17 mouse cellular contexts compared by ENCODE assay signal in genomic region chr17:29282216-29282952, GRCm38 (mm10). TPM values are rescaled to one million over a fixed set of nuclear protein-coding genes. Genes with fewer than 3 reads are reported as not detected.
DNase-seq lines count a peak whose midpoint lies in the region; ATAC-seq lines count a peak whose summit lies in the region.
"Had no signal": no experiment of that assay in that cellular context is flagged by ENCODE, and none has a peak within 500 bp of the region (broad histone marks: within the 10 kb centered on the region; RNA-seq: fewer than 3 reads in every experiment).

No protein-coding gene starts in this region.

- 0 out of 2 replicates have a peak overlapping the region, but pooled peaks have one; percentile 3 for H3K27ac ChIP-seq in midbrain, embryonic 10.5 days (replicated peaks)
- H3K27ac ChIP-seq in midbrain, embryonic 11.5 days (ENCODE audit: low read depth, low read length) = no peak overlapping the region; the same call in 1 of the 2 replicates
- peak overlapping the region; percentile 80 for H3K27ac ChIP-seq in forebrain, embryonic 13.5 days
- peak overlapping the region; percentile 22 for H3K27ac ChIP-seq in hindbrain, embryonic 15.5 days (replicated peaks)
- H3K27ac ChIP-seq in stomach, embryonic 14.5 days (ENCODE audit: low read length) = peak overlapping the region; percentile 39; the same call in 1 of the 2 replicates
- H3K27ac ChIP-seq: left cerebral cortex, adult 2 months; limb, embryonic 13.5 days; neural tube, embryonic 12.5 days had no signal

- peaks cover 11% of the 10 kb centered on the region; the same call in 1 of the 2 replicates for H3K9me3 ChIP-seq in midbrain, embryonic 10.5 days (replicated peaks)
- no peaks in the 10 kb centered on the region for H3K9me3 ChIP-seq in midbrain, embryonic 11.5 days (ENCODE audit: control insufficient read depth, low read length)
- H3K9me3 ChIP-seq in forebrain, embryonic 13.5 days (replicated peaks) = no peaks in the 10 kb centered on the region
- H3K9me3 ChIP-seq in hindbrain, embryonic 15.5 days = no peaks in the 10 kb centered on the region
- no peaks in the 10 kb centered on the region for H3K9me3 ChIP-seq in stomach, embryonic 14.5 days (ENCODE audit: control insufficient read depth, low read depth, low read length)
- H3K9me3 ChIP-seq: limb, embryonic 13.5 days; neural tube, embryonic 12.5 days had no signal

- no peak for ATAC-seq in midbrain, embryonic 11.5 days (ENCODE audit: low FRiP score)
- peak; percentile 78 for ATAC-seq in forebrain, embryonic 13.5 days
- ATAC-seq in hindbrain, embryonic 15.5 days (ENCODE audit: low FRiP score, low read depth) = peak; percentile 38; the same call in 1 of the 2 replicates
- no peak for ATAC-seq in stomach, embryonic 14.5 days (ENCODE audit: insufficient number of reproducible peaks, insufficient read depth, low FRiP score, low read depth)

- peaks cover 10% of the 10 kb centered on the region for H3K4me1 ChIP-seq in midbrain, embryonic 10.5 days
- H3K4me1 ChIP-seq in midbrain, embryonic 11.5 days (ENCODE audit: control insufficient read depth, insufficient read depth, low read length) = peaks cover 4% of the 10 kb centered on the region; the same call in 1 of the 2 replicates
- peaks cover 20% of the 10 kb centered on the region for H3K4me1 ChIP-seq in forebrain, embryonic 13.5 days
- H3K4me1 ChIP-seq in hindbrain, embryonic 15.5 days (replicated peaks) = no peaks in the 10 kb centered on the region
- no peaks in the 10 kb centered on the region for H3K4me1 ChIP-seq in stomach, embryonic 14.5 days (ENCODE audit: control insufficient read depth, insufficient read depth, low read length)
- H3K4me1 ChIP-seq: limb, embryonic 13.5 days; neural tube, embryonic 12.5 days had no signal

- no peaks in the 10 kb centered on the region for H3K27me3 ChIP-seq in midbrain, embryonic 10.5 days (ENCODE audit: low read depth, poor library complexity, severe bottlenecking)
- H3K27me3 ChIP-seq in midbrain, embryonic 11.5 days (ENCODE audit: control insufficient read depth, insufficient read depth, low read length) = no peaks in the 10 kb centered on the region
- H3K27me3 ChIP-seq in forebrain, embryonic 13.5 days = no peaks in the 10 kb centered on the region
- no peaks in the 10 kb centered on the region for H3K27me3 ChIP-seq in hindbrain, embryonic 15.5 days
- H3K27me3 ChIP-seq in stomach, embryonic 14.5 days (ENCODE audit: control insufficient read depth, insufficient read depth, low read length) = no peaks in the 10 kb centered on the region
- H3K27me3 ChIP-seq: limb, embryonic 13.5 days; neural tube, embryonic 12.5 days had no signal

- no peak overlapping the region for H3K4me3 ChIP-seq in midbrain, embryonic 10.5 days
- no peak overlapping the region for H3K4me3 ChIP-seq in midbrain, embryonic 11.5 days (ENCODE audit: low read depth, low read length)
- no peak overlapping the region for H3K4me3 ChIP-seq in forebrain, embryonic 13.5 days
- no peak overlapping the region for H3K4me3 ChIP-seq in hindbrain, embryonic 15.5 days
- no peak overlapping the region for H3K4me3 ChIP-seq in stomach, embryonic 14.5 days (ENCODE audit: low read depth, low read length)
- H3K4me3 ChIP-seq: left cerebral cortex, adult 2 months; limb, embryonic 13.5 days; neural tube, embryonic 12.5 days had no signal

- H3K9ac ChIP-seq in midbrain, embryonic 11.5 days (ENCODE audit: low read length) = no peak overlapping the region; the same call in 1 of the 2 replicates
- peak overlapping the region; percentile 51 for H3K9ac ChIP-seq in forebrain, embryonic 13.5 days
- H3K9ac ChIP-seq in hindbrain, embryonic 15.5 days = no peak overlapping the region
- H3K9ac ChIP-seq in stomach, embryonic 14.5 days (replicated peaks; ENCODE audit: low read depth, low read length) = no peak overlapping the region
- H3K9ac ChIP-seq: limb, embryonic 13.5 days; lung, embryonic 14.5 days; neural tube, embryonic 12.5 days had no signal

- no peak overlapping the region for H3K4me2 ChIP-seq in midbrain, embryonic 11.5 days
- H3K4me2 ChIP-seq in forebrain, embryonic 13.5 days = peak overlapping the region; percentile 30
- H3K4me2 ChIP-seq in hindbrain, embryonic 15.5 days = no peak overlapping the region
- no peak overlapping the region for H3K4me2 ChIP-seq in stomach, embryonic 14.5 days (replicated peaks; ENCODE audit: low read depth, low read length)
- H3K4me2 ChIP-seq: limb, embryonic 13.5 days; lung, embryonic 14.5 days; neural tube, embryonic 12.5 days had no signal

- no peak for DNase-seq in midbrain, embryonic 10.5 days (ENCODE audit: low spot score)
- DNase-seq in midbrain, embryonic 11.5 days (ENCODE audit: low spot score, missing footprints) = no peak
- no peak for DNase-seq in left cerebral cortex, adult 18-20 months (ENCODE audit: low spot score in 2 of 2)
- no peak for DNase-seq in thymus, postnatal 10 days (ENCODE audit: low spot score in 2 of 2)
- DNase-seq in thymus, postnatal 14 days = no peak
- DNase-seq: cerebellum, adult 8-10 months; kidney, adult 11 months; kidney, postnatal 25 days; lung, embryonic 14.5 days; thymus, adult 2 months had no signal

- peaks cover 61% of the 10 kb centered on the region for H3K36me3 ChIP-seq in midbrain, embryonic 10.5 days
- no peaks in the 10 kb centered on the region for H3K36me3 ChIP-seq in midbrain, embryonic 11.5 days (ENCODE audit: control insufficient read depth, insufficient read depth, low read length)
- peaks cover 34% of the 10 kb centered on the region for H3K36me3 ChIP-seq in forebrain, embryonic 13.5 days (ENCODE audit: poor library complexity, severe bottlenecking)
- peaks cover 18% of the 10 kb centered on the region for H3K36me3 ChIP-seq in hindbrain, embryonic 15.5 days
- H3K36me3 ChIP-seq in stomach, embryonic 14.5 days (ENCODE audit: control insufficient read depth, insufficient read depth, low read length) = peaks cover 13% of the 10 kb centered on the region

- 70% methylated on average over 21 of the region's 21 CpGs for WGBS in midbrain, embryonic 10.5 days
- WGBS in midbrain, embryonic 11.5 days = 63% methylated on average over 21 of the region's 21 CpGs
- WGBS in forebrain, embryonic 13.5 days = 16% methylated on average over 21 of the region's 21 CpGs
- WGBS in hindbrain, embryonic 15.5 days = 42% methylated on average over 21 of the region's 21 CpGs
- WGBS in stomach, embryonic 14.5 days = 73% methylated on average over 21 of the region's 21 CpGs

RNA-seq across cellular contexts. Expression of gene BC004004, which starts 13.8 kb away (rescaled TPM):
- 62.8 and 67.9 TPM in 2 replicates for polyA plus RNA-seq in midbrain, embryonic 10.5 days (2016; fragmentation: Nextera tagmentation; extraction: Ambion mirVana)
- polyA plus RNA-seq in midbrain, embryonic 11.5 days (2014; fragmentation: Nextera tagmentation; extraction: Ambion mirVana) = 68.4 and 74.6 TPM in 2 replicates
- polyA plus RNA-seq in forebrain, embryonic 13.5 days (2015; fragmentation: Nextera tagmentation; extraction: Ambion mirVana) = 78.7 and 83.5 TPM in 2 replicates
- polyA plus RNA-seq in hindbrain, embryonic 15.5 days (2015; fragmentation: Nextera tagmentation; extraction: Ambion mirVana) = 112 and 121 TPM in 2 replicates
- polyA plus RNA-seq in stomach, embryonic 14.5 days (2014; fragmentation: Nextera tagmentation; extraction: Ambion mirVana) = 79.5 and 80.8 TPM in 2 replicates
- total RNA-seq in left cerebral cortex, adult 18-20 months (2021) = 100 to 1,000 TPM in 1 of 2 experiments, 10 to 100 TPM in 1; 95.0 to 100 TPM

RNA-seq across cellular contexts. Expression of gene Ppil1, which starts 18.4 kb away (rescaled TPM):
- polyA plus RNA-seq in midbrain, embryonic 10.5 days (2016; fragmentation: Nextera tagmentation; extraction: Ambion mirVana) = 205 and 232 TPM in 2 replicates
- 163 and 170 TPM in 2 replicates for polyA plus RNA-seq in midbrain, embryonic 11.5 days (2014; fragmentation: Nextera tagmentation; extraction: Ambion mirVana)
- 151 and 157 TPM in 2 replicates for polyA plus RNA-seq in forebrain, embryonic 13.5 days (2015; fragmentation: Nextera tagmentation; extraction: Ambion mirVana)
- polyA plus RNA-seq in hindbrain, embryonic 15.5 days (2015; fragmentation: Nextera tagmentation; extraction: Ambion mirVana) = 105 and 108 TPM in 2 replicates
- 134 and 137 TPM in 2 replicates for polyA plus RNA-seq in stomach, embryonic 14.5 days (2014; fragmentation: Nextera tagmentation; extraction: Ambion mirVana)
- 10 to 100 TPM; 17.9 to 19.3 TPM for total RNA-seq in left cerebral cortex, adult 18-20 months (2021)

RNA-seq across cellular contexts. Expression of gene Pi16, which starts 35.1 kb away (rescaled TPM):
- 0.75 and 0.82 TPM in 2 replicates for polyA plus RNA-seq in midbrain, embryonic 10.5 days (2016; fragmentation: Nextera tagmentation; extraction: Ambion mirVana)
- 0.56 and 0.57 TPM in 2 replicates for polyA plus RNA-seq in midbrain, embryonic 11.5 days (2014; fragmentation: Nextera tagmentation; extraction: Ambion mirVana)
- 1.5 and 1.7 TPM in 2 replicates for polyA plus RNA-seq in forebrain, embryonic 13.5 days (2015; fragmentation: Nextera tagmentation; extraction: Ambion mirVana)
- 2.1 and 2.3 TPM in 2 replicates for polyA plus RNA-seq in hindbrain, embryonic 15.5 days (2015; fragmentation: Nextera tagmentation; extraction: Ambion mirVana)
- polyA plus RNA-seq in stomach, embryonic 14.5 days (2014; fragmentation: Nextera tagmentation; extraction: Ambion mirVana) = 0.13 and 0.41 TPM in 2 replicates
- 1 to 10 TPM; 1.4 to 2.0 TPM for total RNA-seq in left cerebral cortex, adult 18-20 months (2021)
- total RNA-seq: megakaryocyte-erythroid progenitor cell, adult 5-6 weeks had no signal

RNA-seq across cellular contexts. Expression of gene Cpne5, which starts 44.4 kb away (rescaled TPM):
- 10.7 and 14.8 TPM in 2 replicates for polyA plus RNA-seq in midbrain, embryonic 10.5 days (2016; fragmentation: Nextera tagmentation; extraction: Ambion mirVana)
- 7.4 TPM in 2 replicates for polyA plus RNA-seq in midbrain, embryonic 11.5 days (2014; fragmentation: Nextera tagmentation; extraction: Ambion mirVana)
- polyA plus RNA-seq in forebrain, embryonic 13.5 days (2015; fragmentation: Nextera tagmentation; extraction: Ambion mirVana) = 13.0 and 18.3 TPM in 2 replicates
- 41.1 and 42.6 TPM in 2 replicates for polyA plus RNA-seq in hindbrain, embryonic 15.5 days (2015; fragmentation: Nextera tagmentation; extraction: Ambion mirVana)
- polyA plus RNA-seq in stomach, embryonic 14.5 days (2014; fragmentation: Nextera tagmentation; extraction: Ambion mirVana) = 12.2 and 15.0 TPM in 2 replicates
- total RNA-seq in left cerebral cortex, adult 18-20 months (2021) = 100 to 1,000 TPM; 161 to 173 TPM

Comparison
In these comparisons a context has a peak if more than half of its experiments do, and no peak if none do; other contexts are left out.
1. ATAC-seq: peak in forebrain, embryonic 13.5 days (single experiment) and hindbrain, embryonic 15.5 days (single experiment); none in midbrain, embryonic 11.5 days (single experiment) and stomach, embryonic 14.5 days (single experiment).